Mouse (Mus musculus): Measurements from ENCODE around the gene Ttc33. TPM values are rescaled to one million over a fixed set of nuclear protein-coding genes. Genes with fewer than 3 reads are reported as not detected.

Gene Ttc33
- polyA plus RNA-seq, 1 experiment from 2014 or later, result 32.4 TPM

DNA sequence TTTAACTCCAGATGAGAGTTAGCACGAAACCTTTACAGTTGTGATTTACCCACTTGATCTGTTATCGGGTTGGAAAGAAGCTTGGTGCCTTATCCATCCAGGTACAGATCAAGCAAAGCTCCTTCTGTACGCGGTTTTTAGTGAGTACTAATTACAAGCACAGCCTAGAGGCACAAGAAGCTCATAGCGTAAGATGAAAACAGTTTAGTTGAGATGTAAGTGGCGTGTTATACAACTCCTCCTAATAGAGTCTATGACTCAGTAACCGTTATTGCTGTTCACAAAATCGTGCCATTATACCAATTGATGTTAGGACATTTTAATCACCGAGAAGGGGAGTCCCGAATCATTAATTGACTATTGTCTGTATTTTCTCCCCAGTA is 959 bp downstream of the Ttc33 start:
- peak overlapping the region; percentile 87 for H3K4me3 ChIP-seq
- ATAC-seq (ENCODE audit: insufficient number of reproducible peaks, low FRiP score), result no peak
- no peaks in the 10 kb centered on the region for H3K9me3 ChIP-seq (replicated peaks)
- WGBS, result 38% methylated on average over 10 of the region's 10 CpGs
- H3K4me2 ChIP-seq, result peak overlapping the region; percentile 86
- peak overlapping the region; percentile 83 for H3K9ac ChIP-seq
- peaks cover 24% of the 10 kb centered on the region for H3K4me1 ChIP-seq (replicated peaks)
- H3K36me3 ChIP-seq, result peaks cover 24% of the 10 kb centered on the region
- no peak overlapping the region for H3K27ac ChIP-seq (ENCODE audit: poor library complexity, severe bottlenecking)
- no peaks in the 10 kb centered on the region for H3K27me3 ChIP-seq (replicated peaks)

DNA sequence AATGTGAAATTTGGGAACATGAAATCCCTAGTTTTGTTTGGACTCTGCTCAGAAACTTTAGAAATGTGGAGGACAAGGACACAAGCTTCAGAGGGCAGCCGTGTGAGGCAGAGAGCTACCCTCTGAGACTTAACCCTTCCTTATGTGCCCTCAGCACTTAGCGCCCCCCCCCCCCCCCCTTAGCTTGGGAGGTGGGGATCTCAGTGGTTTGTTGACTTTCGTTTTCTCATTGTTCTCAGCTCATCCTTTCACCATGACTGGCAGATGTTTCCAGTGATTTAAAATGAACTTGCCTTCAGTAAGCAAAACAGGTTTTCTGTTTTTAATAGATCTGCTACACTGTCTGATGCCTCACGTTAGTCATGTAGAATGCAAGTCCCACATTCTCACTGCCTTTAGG is 1.8 kb downstream of the Ttc33 start:
- Histone ChIP-seq H3K9ac (no peak overlapping the region), H3K27me3 (replicated peaks) (no peaks in the 10 kb centered on the region), H3K36me3 (peaks cover 26% of the 10 kb centered on the region), H3K4me2 (no peak overlapping the region), H3K27ac (ENCODE audit: poor library complexity, severe bottlenecking) (no peak overlapping the region), H3K4me1 (replicated peaks) (peaks cover 24% of the 10 kb centered on the region), H3K4me3 (no peak overlapping the region), H3K9me3 (replicated peaks) (no peaks in the 10 kb centered on the region)
- WGBS, result 46% methylated on average over 4 of the region's 4 CpGs
- ATAC-seq (ENCODE audit: insufficient number of reproducible peaks, low FRiP score), result no peak

DNA sequence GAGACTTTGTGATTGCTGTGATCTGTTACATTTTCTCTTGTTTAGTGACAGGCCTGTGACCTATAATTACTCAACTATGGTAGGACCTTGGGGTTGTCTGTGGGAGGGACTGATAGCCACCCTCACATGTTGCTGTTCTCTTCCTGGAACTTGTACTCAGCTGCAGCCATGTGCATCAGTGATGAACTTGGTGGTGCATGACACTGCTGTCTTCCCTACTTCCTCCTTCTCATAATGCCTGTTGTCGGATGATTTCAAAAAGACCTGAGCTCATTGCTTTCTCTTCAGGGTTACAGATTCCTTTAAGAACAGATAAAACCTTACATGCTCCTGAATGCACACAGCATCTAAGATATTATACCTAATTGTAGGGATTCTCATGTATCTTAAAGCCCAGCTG is 2.7 kb downstream of the Ttc33 start:
- no peak overlapping the region for H3K9ac ChIP-seq
- peaks cover 29% of the 10 kb centered on the region for H3K4me1 ChIP-seq (replicated peaks)
- H3K9me3 ChIP-seq (replicated peaks), result no peaks in the 10 kb centered on the region
- no peak overlapping the region for H3K4me3 ChIP-seq
- no peak overlapping the region for H3K27ac ChIP-seq (ENCODE audit: poor library complexity, severe bottlenecking)
- no peak for ATAC-seq (ENCODE audit: insufficient number of reproducible peaks, low FRiP score)
- WGBS, result 85% methylated on average over 1 of the region's 1 CpGs
- H3K27me3 ChIP-seq (replicated peaks), result no peaks in the 10 kb centered on the region
- H3K4me2 ChIP-seq, result no peak overlapping the region
- H3K36me3 ChIP-seq, result peaks cover 22% of the 10 kb centered on the region

DNA sequence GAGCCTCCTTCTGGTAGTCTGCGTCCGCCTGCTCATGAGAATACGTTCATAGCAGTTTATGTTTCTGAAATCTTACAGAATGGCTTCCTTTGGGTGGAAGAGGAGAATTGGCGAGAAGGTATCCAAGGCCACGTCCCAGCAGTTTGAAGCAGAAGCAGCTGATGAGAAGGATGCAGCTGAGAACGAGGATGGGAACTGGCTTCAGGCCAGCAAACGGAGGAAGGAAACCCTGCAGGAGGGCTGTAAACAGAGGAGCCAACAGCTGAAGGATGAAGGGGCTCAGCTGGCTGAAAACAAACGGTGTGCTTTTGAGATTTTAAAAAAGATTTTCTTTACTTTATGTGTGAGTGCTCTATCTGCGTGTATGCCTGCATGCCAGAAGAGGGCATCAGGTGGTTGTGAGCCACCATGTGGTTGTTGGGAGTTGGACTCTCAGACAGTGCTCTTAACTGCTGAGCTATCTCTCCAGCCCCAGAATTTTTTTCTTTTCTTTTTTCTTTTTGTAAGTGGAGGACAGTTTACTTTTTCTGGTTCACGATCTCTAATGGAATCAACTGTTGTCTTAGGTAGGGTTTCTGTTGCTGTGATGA is 4.3 kb downstream of the Ttc33 start:
- Histone ChIP-seq H3K9ac (no peak overlapping the region), H3K4me3 (no peak overlapping the region), H3K9me3 (replicated peaks) (no peaks in the 10 kb centered on the region), H3K27ac (ENCODE audit: poor library complexity, severe bottlenecking) (no peak overlapping the region), H3K4me1 (replicated peaks) (peaks cover 32% of the 10 kb centered on the region), H3K27me3 (replicated peaks) (no peaks in the 10 kb centered on the region), H3K36me3 (peaks cover 22% of the 10 kb centered on the region), H3K4me2 (no peak overlapping the region)
- 68% methylated on average over 10 of the region's 10 CpGs for WGBS
- no peak for ATAC-seq (ENCODE audit: insufficient number of reproducible peaks, low FRiP score)

DNA sequence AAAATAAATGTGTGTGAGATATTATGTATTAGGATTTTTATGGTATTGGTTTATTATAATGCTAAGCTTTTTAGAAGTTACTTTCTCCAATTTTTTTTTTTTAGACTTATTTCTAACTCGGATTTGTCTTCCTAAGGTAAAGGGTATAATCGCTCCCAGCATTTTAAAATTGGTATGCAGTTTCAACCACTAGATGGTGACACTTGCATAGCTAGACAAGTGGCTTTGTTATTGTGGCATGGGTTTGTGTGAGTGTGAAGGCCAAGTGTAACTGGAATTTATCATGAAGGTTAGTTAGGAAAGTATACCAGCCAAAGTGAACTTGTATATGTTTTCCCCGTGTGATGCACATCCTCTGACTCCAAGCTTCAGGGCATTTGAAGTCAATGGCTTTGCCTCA is 8.5 kb downstream of the Ttc33 start:
- H3K9ac ChIP-seq, result no peak overlapping the region
- H3K4me3 ChIP-seq, result no peak overlapping the region
- no peak overlapping the region for H3K4me2 ChIP-seq
- H3K27me3 ChIP-seq (replicated peaks), result no peaks in the 10 kb centered on the region
- H3K36me3 ChIP-seq, result peaks cover 22% of the 10 kb centered on the region
- 77% methylated on average over 3 of the region's 3 CpGs for WGBS
- no peaks in the 10 kb centered on the region for H3K9me3 ChIP-seq (replicated peaks)
- ATAC-seq (ENCODE audit: insufficient number of reproducible peaks, low FRiP score), result no peak
- peaks cover 43% of the 10 kb centered on the region for H3K4me1 ChIP-seq (replicated peaks)
- H3K27ac ChIP-seq (ENCODE audit: poor library complexity, severe bottlenecking), result no peak overlapping the region

DNA sequence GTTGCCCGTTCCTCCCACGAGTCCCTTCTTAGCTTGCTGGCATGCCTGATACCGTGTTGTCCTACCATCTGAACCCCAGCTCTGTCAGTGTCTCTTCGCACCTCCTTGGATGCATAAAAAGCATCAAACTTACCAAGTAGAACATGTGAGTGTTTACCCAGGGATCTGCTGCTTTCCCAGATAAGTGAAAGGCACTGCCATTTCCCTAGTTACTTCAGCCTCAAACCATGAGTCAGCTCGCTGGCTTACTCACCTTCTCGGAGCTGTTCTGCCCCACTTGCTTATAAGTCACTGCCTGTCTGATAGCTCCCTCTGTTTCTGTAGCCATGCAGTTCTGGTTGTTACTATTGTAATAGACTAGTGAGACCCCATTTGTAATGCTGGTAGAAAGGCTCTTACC is 9.1 kb downstream of the Ttc33 start:
- WGBS, result 61% methylated on average over 6 of the region's 6 CpGs
- Histone ChIP-seq H3K4me2 (no peak overlapping the region), H3K9ac (no peak overlapping the region; the same call in 1 of the 2 replicates), H3K27ac (ENCODE audit: poor library complexity, severe bottlenecking) (0 out of 2 replicates have a peak overlapping the region, but pooled peaks have one; percentile 15), H3K4me3 (no peak overlapping the region), H3K9me3 (replicated peaks) (no peaks in the 10 kb centered on the region), H3K27me3 (replicated peaks) (no peaks in the 10 kb centered on the region), H3K36me3 (peaks cover 21% of the 10 kb centered on the region), H3K4me1 (replicated peaks) (peaks cover 41% of the 10 kb centered on the region)
- ATAC-seq (ENCODE audit: insufficient number of reproducible peaks, low FRiP score), result no peak

DNA sequence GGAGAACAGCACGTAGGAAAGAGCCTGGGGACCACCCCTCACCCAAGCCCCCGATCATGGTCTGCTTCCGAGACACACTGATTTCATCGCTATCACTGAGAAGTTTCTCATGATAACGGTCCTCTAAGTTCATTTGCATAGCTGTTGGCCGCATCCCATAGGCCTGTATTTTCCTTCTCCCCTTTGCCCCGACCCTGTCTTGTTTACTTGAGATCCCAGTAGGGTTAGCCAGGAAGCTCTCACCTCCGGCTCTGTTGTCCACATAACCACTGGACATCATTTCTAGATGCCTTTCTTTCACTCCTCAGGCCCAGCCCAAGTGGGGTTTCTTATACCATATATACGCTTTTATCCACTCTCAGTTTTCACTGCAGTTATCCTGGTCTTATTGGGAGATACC is 9.6 kb downstream of the Ttc33 start:
- Histone ChIP-seq H3K36me3 (peaks cover 18% of the 10 kb centered on the region), H3K4me3 (no peak overlapping the region), H3K27ac (ENCODE audit: poor library complexity, severe bottlenecking) (0 out of 2 replicates have a peak overlapping the region, but pooled peaks have one; percentile 15), H3K9ac (no peak overlapping the region; the same call in 1 of the 2 replicates), H3K4me2 (no peak overlapping the region), H3K4me1 (replicated peaks) (peaks cover 38% of the 10 kb centered on the region), H3K9me3 (replicated peaks) (no peaks in the 10 kb centered on the region), H3K27me3 (replicated peaks) (no peaks in the 10 kb centered on the region)
- WGBS, result 65% methylated on average over 9 of the region's 9 CpGs
- no peak for ATAC-seq (ENCODE audit: insufficient number of reproducible peaks, low FRiP score)

DNA sequence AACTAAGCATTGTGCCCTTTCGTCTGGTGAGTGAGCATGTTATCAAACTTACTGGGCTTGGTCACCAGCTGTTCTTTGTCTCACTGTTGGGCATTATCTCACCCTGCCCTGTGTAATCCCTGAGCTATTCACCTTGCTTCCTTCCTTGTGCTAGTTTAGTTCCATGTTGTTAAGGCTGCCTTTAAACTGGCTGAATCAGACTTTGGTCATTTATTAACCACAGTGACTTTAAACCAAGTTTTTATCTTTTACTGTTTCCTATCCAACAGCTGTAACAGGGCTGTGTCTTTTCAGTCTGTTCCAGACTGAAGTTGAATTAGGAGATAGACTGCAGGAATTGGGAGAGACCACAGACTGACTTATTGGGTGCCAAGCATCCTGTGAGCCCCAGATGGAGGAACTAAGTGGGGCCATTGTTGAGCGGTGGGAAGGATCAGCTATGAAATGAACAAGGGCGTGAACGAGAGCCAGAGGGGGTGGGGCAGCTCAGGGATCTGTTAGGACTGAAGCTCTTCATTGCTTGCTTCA is 10.7 kb downstream of the Ttc33 start:
- Histone ChIP-seq H3K27me3 (replicated peaks) (no peaks in the 10 kb centered on the region), H3K4me1 (replicated peaks) (peaks cover 38% of the 10 kb centered on the region), H3K4me3 (no peak overlapping the region), H3K4me2 (no peak overlapping the region), H3K9me3 (replicated peaks) (no peaks in the 10 kb centered on the region), H3K36me3 (peaks cover 14% of the 10 kb centered on the region), H3K27ac (ENCODE audit: poor library complexity, severe bottlenecking) (no peak overlapping the region), H3K9ac (no peak overlapping the region)
- 27% methylated on average over 4 of the region's 4 CpGs for WGBS
- no peak for ATAC-seq (ENCODE audit: insufficient number of reproducible peaks, low FRiP score)

DNA sequence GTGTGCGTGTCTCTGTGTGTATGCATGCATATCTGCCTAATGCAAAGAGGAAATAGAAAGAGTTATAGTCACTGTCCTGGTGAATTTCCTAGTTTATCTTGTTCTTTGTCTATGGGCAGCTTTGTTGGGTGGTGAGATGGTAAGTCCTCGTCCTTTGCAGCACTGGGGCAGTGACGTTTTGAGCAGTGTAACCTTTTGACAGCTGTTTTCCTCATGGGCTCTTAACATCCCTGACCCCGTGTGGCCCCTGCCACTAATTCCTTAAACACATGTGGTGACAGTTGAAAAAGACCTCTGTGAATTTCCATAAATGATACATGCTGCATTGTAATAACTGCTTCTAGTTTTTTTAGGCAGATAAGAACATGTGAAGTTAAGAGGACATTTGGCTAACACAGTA is 11.4 kb downstream of the Ttc33 start:
- H3K4me2 ChIP-seq, result no peak overlapping the region
- no peak overlapping the region for H3K4me3 ChIP-seq
- no peaks in the 10 kb centered on the region for H3K9me3 ChIP-seq (replicated peaks)
- H3K9ac ChIP-seq, result no peak overlapping the region
- H3K4me1 ChIP-seq (replicated peaks), result peaks cover 38% of the 10 kb centered on the region
- WGBS, result 50% methylated on average over 4 of the region's 4 CpGs
- H3K27me3 ChIP-seq (replicated peaks), result no peaks in the 10 kb centered on the region
- no peak for ATAC-seq (ENCODE audit: insufficient number of reproducible peaks, low FRiP score)
- peaks cover 9% of the 10 kb centered on the region for H3K36me3 ChIP-seq
- H3K27ac ChIP-seq (ENCODE audit: poor library complexity, severe bottlenecking), result no peak overlapping the region; the same call in 1 of the 2 replicates

DNA sequence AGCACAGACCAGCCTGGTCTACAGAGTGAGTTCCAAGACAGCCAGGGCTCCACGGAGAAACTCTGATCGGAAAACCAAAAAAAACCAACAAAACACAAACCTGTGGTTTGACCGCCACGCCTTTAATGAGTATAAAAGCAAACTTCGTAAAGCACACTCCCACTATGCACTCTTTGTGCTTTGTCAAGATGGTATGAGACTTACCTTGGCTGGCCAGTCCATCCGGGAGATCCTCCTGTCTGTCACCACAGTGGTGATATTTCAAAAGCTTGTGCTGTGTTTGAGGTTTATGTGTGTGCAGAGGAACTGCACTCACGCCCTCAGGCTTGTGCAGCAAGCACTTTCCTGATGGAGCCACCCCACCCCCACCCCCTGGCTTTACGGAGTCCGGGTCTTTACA is 19.9 kb downstream of the Ttc33 start:
- no peaks in the 10 kb centered on the region for H3K4me1 ChIP-seq (replicated peaks)
- peaks cover 8% of the 10 kb centered on the region for H3K36me3 ChIP-seq
- no peaks in the 10 kb centered on the region for H3K9me3 ChIP-seq (replicated peaks)
- no peak overlapping the region for H3K27ac ChIP-seq (ENCODE audit: poor library complexity, severe bottlenecking)
- ATAC-seq (ENCODE audit: insufficient number of reproducible peaks, low FRiP score), result no peak
- 87% methylated on average over 9 of the region's 9 CpGs for WGBS
- no peak overlapping the region for H3K4me3 ChIP-seq
- no peak overlapping the region for H3K9ac ChIP-seq
- no peak overlapping the region for H3K4me2 ChIP-seq
- H3K27me3 ChIP-seq (replicated peaks), result no peaks in the 10 kb centered on the region

DNA sequence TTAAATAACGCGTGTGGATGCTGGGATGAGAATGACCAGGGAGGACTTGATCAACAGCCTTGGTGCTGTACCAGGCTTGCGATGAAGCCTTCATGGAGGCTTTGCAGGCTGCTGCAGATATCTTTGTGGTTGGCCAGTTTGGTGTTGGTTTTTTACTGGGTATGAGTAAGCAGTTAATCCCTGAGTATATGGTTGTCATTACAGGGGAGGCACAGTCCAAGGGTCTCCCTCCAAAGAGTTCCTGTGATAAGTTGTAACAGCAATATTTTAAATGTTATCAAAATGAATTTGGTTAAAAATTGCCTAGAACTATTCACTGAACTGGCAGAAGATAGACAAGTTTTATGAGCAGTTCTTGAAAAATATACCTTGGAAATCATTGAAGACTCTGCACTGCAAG is 23.8 kb downstream of the Ttc33 start:
- Histone ChIP-seq H3K9ac (no peak overlapping the region), H3K4me1 (replicated peaks) (peaks cover 7% of the 10 kb centered on the region), H3K4me3 (no peak overlapping the region), H3K27me3 (replicated peaks) (no peaks in the 10 kb centered on the region), H3K4me2 (no peak overlapping the region), H3K36me3 (peaks cover 4% of the 10 kb centered on the region; the same call in 1 of the 2 replicates), H3K9me3 (replicated peaks) (no peaks in the 10 kb centered on the region), H3K27ac (ENCODE audit: poor library complexity, severe bottlenecking) (no peak overlapping the region)
- 94% methylated on average over 3 of the region's 3 CpGs for WGBS
- ATAC-seq (ENCODE audit: insufficient number of reproducible peaks, low FRiP score), result no peak

DNA sequence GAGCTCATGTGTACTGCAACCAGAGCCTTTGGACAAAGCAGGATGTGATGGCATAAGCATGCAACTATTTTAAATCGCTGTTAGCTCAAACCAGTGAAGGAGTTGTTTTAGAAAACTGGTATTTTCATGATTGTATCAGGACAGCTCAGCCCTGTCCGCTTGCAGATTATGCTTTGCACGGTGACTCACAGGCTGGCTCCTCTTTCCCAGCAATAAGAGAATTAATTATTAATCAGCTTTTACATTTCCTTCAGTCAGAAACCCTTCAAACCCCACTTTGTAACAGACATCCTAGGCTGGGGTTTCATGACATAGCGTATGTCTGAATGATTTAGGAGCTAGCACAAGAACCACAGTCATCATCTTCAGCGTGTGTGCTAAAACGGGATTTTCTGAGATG is 35.2 kb downstream of the Ttc33 start:
- no peak overlapping the region for H3K27ac ChIP-seq (ENCODE audit: poor library complexity, severe bottlenecking)
- ATAC-seq (ENCODE audit: insufficient number of reproducible peaks, low FRiP score), result no peak
- WGBS, result 92% methylated on average over 6 of the region's 6 CpGs
- H3K36me3 ChIP-seq, result peaks cover 15% of the 10 kb centered on the region
- H3K4me2 ChIP-seq, result no peak overlapping the region
- H3K9ac ChIP-seq, result no peak overlapping the region
- H3K9me3 ChIP-seq (replicated peaks), result no peaks in the 10 kb centered on the region
- H3K27me3 ChIP-seq (replicated peaks), result no peaks in the 10 kb centered on the region
- no peak overlapping the region for H3K4me3 ChIP-seq
- H3K4me1 ChIP-seq (replicated peaks), result no peaks in the 10 kb centered on the region

Measured in heart, embryonic 12.5 days (tissue).